Mouse (Mus musculus) heart, postnatal 0 days (tissue): ENCODE measurements around the gene Plxdc1. TPM values are rescaled to one million over a fixed set of nuclear protein-coding genes. Genes with fewer than 3 reads are reported as not detected.

Experiments
- ATAC-seq: fragments of 200-750 bp; cut with Nextera tagmentation; 2 replicates; pipeline ENCODE4 v1.8.0; 2017; ENCODE audit warnings: low read depth, moderate number of reproducible peaks, moderate library complexity; ENCODE audit not compliant: insufficient read depth
- DNase-seq: peaks from one replicate; pipeline ENCODE4 v3.0.0-alpha.2; 2016; ENCODE audit warnings: low spot score
- H3K27ac ChIP-seq: fragments of 300-500 bp; sonication (generic); 2 replicates; pipeline ENCODE4 v1.5.1; 2014; ENCODE audit warnings: low read depth, mild to moderate bottlenecking
- H3K27me3 ChIP-seq: fragments of 300-500 bp; sonication (generic); 2 replicates; pipeline ENCODE4 v1.6.1; 2014; ENCODE audit warnings: low read length, mixed read lengths; ENCODE audit not compliant: control insufficient read depth, insufficient read depth
- H3K36me3 ChIP-seq: fragments of 300-500 bp; sonication (generic); replicated peaks from 2 replicates; pipeline ENCODE4 v1.6.1; 2014; ENCODE audit warnings: low read length, mixed read lengths; ENCODE audit not compliant: control insufficient read depth, insufficient read depth
- H3K4me1 ChIP-seq: fragments of 300-500 bp; sonication (generic); 2 replicates; pipeline ENCODE4 v1.6.1; 2014; ENCODE audit warnings: antibody characterized with exemption; ENCODE audit not compliant: control insufficient read depth, insufficient read depth
- H3K4me2 ChIP-seq: fragments of 300-500 bp; sonication (generic); 2 replicates; pipeline ENCODE4 v1.6.1; 2014; ENCODE audit warnings: low read depth, mild to moderate bottlenecking, low read length, moderate library complexity
- H3K4me3 ChIP-seq: fragments of 300-500 bp; sonication (generic); 2 replicates; pipeline ENCODE4 v1.5.1; 2014; ENCODE audit warnings: low read depth, low read length
- H3K9ac ChIP-seq: fragments of 300-500 bp; sonication (generic); replicated peaks from 2 replicates; pipeline ENCODE4 v1.6.1; 2014; ENCODE audit warnings: low read depth, low read length, mixed read lengths
- H3K9me3 ChIP-seq: fragments of 300-500 bp; sonication (generic); replicated peaks from 2 replicates; pipeline ENCODE4 v1.6.1; 2016; ENCODE audit warnings: low read length; ENCODE audit not compliant: control insufficient read depth
- CTCF ChIP-seq: IDR thresholded peaks from 2 replicates; pipeline ENCODE4 v1.5.1; 2016; ENCODE audit warnings: antibody characterized with exemption, control low read depth, low read depth
- EP300 ChIP-seq: IDR thresholded peaks from 2 replicates; pipeline ENCODE4 v1.6.1; 2016; ENCODE audit warnings: antibody characterized with exemption, low read depth
- WGBS: fragments of 180-500 bp; shearing (Covaris S2); extraction: QIAGEN DNeasy Blood & Tissue Kit; methylation state at CpG from one replicate; pipeline ENCODE4 v1.1.7; 2014; 5-methylcytosine and 5-hydroxymethylcytosine counted together
- polyA plus RNA-seq: library from polyadenylated mRNA; unstranded; fragments of >200 nt; fragmentation: Nextera tagmentation; extraction: Ambion mirVana; gene quantifications from 2 replicates; pipeline ENCODE4 v1.2.1, GENCODE M21; 2015
- total RNA-seq: library from RNA; depleted of rRNA; stranded (reverse); fragments of >200 nt; gene quantifications from 2 replicates; pipeline ENCODE4 v1.2.3, GENCODE M21; 2014; ENCODE audit warnings: low replicate concordance

Gene Plxdc1
- total and polyA plus RNA-seq, 2 experiments from 2014 or later, result 2.1 to 2.6 TPM

GRCm38 (mm10) chr11:97979824-97980495 lies 6.3 kb downstream of the Plxdc1 start:
- Histone ChIP-seq H3K4me2 (no peak overlapping the region), H3K9ac (no peak overlapping the region), H3K4me1 (no peaks in the 10 kb centered on the region), H3K9me3 (no peaks in the 10 kb centered on the region), H3K27me3 (no peaks in the 10 kb centered on the region; the same call in 1 of the 2 replicates), H3K27ac (peak overlapping the region; percentile 50; the same call in 1 of the 2 replicates), H3K36me3 (no peaks in the 10 kb centered on the region), H3K4me3 (no peak overlapping the region)
- ATAC-seq (no peak; the same call in 1 of the 2 replicates), DNase-seq (no peak)
- no peak for TF ChIP-seq CTCF
- no peak for TF ChIP-seq EP300
- whole genome bisulfite sequencing, result 62% methylated on average over 10 of the region's 10 CpGs

GRCm38 (mm10) chr11:97978392-97978791 lies 7.9 kb downstream of the Plxdc1 start:
- H3K27ac ChIP-seq, result no peak overlapping the region
- H3K4me3 ChIP-seq, result no peak overlapping the region
- H3K4me2 ChIP-seq, result no peak overlapping the region
- no peak overlapping the region for H3K9ac ChIP-seq
- no peak for TF ChIP-seq EP300
- WGBS, result 68% methylated on average over 13 of the region's 13 CpGs
- H3K9me3 ChIP-seq, result no peaks in the 10 kb centered on the region
- H3K36me3 ChIP-seq, result no peaks in the 10 kb centered on the region
- ATAC-seq (no peak), DNase-seq (no peak)
- H3K27me3 ChIP-seq, result no peaks in the 10 kb centered on the region
- no peaks in the 10 kb centered on the region for H3K4me1 ChIP-seq

DNA sequence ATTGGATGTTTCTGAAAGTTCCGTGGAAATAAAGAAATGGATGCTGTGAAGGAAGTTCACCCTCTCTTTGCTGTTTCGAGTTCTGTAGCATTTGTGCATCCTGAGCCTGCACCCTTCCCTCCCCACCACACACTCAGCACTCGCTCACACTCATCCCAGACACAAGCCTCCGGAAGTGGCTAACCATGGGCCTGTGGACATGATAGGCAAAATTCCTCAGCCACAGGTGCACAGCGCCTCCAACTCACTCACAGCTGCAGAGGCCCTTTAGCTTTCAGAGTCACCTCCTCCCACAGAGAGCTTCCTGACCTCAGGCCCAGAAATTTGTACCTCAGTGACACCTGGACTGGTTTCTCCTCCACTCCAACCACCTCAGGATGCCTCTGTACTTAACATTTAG lies 8.4 kb downstream of the Plxdc1 start:
- TF ChIP-seq EP300 (no peak), CTCF (no peak)
- no peaks in the 10 kb centered on the region for H3K36me3 ChIP-seq
- no peak overlapping the region for H3K9ac ChIP-seq
- ATAC-seq (no peak), DNase-seq (no peak)
- no peak overlapping the region for H3K4me2 ChIP-seq
- no peaks in the 10 kb centered on the region for H3K4me1 ChIP-seq
- no peaks in the 10 kb centered on the region for H3K9me3 ChIP-seq
- no peak overlapping the region for H3K27ac ChIP-seq
- no peak overlapping the region for H3K4me3 ChIP-seq
- H3K27me3 ChIP-seq, result no peaks in the 10 kb centered on the region
- 71% methylated on average over 5 of the region's 5 CpGs for WGBS

DNA sequence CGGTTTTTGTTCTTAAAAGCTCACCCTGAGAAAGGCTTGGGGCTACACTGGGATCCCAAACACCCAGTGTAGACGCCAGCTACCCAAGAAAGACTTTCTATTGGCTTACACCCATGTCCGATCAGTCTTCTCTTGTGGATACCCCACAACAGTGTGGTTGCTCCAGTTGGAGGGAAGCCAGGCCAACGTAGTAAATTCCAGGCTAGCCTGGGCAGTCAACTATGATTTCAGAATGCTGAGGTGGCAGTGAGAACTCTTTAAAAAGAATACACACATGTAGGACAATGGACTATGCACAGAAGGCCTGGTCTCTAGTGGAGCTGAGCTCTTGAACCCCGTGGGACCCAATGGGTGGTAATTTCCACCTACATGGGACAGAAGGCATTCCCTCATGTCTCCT lies 11.5 kb downstream of the Plxdc1 start:
- H3K27ac ChIP-seq, result no peak overlapping the region
- no peaks in the 10 kb centered on the region for H3K36me3 ChIP-seq
- DNase-seq (no peak), ATAC-seq (no peak)
- no peaks in the 10 kb centered on the region for H3K9me3 ChIP-seq
- no peak overlapping the region for H3K4me2 ChIP-seq
- 71% methylated on average over 5 of the region's 5 CpGs for WGBS
- no peak overlapping the region for H3K4me3 ChIP-seq
- H3K4me1 ChIP-seq, result peaks cover 10% of the 10 kb centered on the region
- H3K9ac ChIP-seq, result no peak overlapping the region
- no peaks in the 10 kb centered on the region for H3K27me3 ChIP-seq
- no peak for TF ChIP-seq CTCF
- no peak for TF ChIP-seq EP300

DNA sequence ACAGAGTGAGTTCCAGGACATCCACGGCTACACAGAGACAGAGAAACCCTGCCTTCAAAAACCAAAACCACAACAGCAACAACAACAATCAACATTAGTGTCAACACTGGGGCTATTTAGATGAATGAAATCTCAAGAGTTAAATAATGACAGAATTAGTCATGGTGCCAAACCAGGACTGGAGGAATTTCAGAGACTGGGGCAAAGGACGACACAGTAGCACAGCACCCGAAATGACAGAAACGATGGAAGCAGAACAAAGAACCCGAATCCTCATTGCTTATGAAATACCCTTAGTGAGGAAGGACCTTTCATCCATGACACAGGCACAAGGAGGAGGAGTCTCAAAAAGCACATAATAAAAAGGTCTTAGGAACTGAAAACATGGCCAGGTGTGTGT lies 12.1 kb downstream of the Plxdc1 start:
- Histone ChIP-seq H3K36me3 (no peaks in the 10 kb centered on the region), H3K4me3 (no peak overlapping the region), H3K4me2 (no peak overlapping the region), H3K9me3 (no peaks in the 10 kb centered on the region), H3K4me1 (peaks cover 10% of the 10 kb centered on the region), H3K27ac (no peak overlapping the region), H3K9ac (no peak overlapping the region), H3K27me3 (no peaks in the 10 kb centered on the region)
- WGBS, result 90% methylated on average over 5 of the region's 5 CpGs
- ATAC-seq (no peak), DNase-seq (no peak)
- no peak for TF ChIP-seq EP300

DNA sequence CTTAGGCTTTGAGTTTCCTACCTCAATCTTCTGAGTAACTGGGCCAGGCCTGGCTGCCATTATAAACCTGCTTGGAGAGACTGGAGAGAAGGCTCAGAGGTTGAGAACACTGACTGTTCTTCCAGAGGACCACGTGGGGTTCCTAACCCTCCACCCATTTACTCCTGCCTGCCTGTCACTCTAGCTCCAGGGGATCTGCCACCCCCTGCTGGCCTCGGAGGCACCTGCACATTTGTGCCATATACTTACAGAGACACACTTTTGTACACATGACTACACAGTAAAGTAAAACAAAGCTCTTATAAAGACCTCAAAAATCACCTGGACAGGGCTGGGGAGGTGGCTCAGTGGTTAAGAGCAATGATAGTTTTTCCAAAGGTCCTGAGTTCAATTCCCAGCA lies 13.8 kb downstream of the Plxdc1 start:
- ATAC-seq (no peak), DNase-seq (no peak)
- Histone ChIP-seq H3K27ac (no peak overlapping the region), H3K4me1 (peaks cover 10% of the 10 kb centered on the region), H3K4me2 (no peak overlapping the region), H3K4me3 (no peak overlapping the region), H3K27me3 (no peaks in the 10 kb centered on the region), H3K9me3 (no peaks in the 10 kb centered on the region), H3K36me3 (no peaks in the 10 kb centered on the region), H3K9ac (no peak overlapping the region)
- no peak for TF ChIP-seq EP300
- TF ChIP-seq CTCF, result no peak
- 63% methylated on average over 2 of the region's 2 CpGs for WGBS
